Mouse (Mus musculus): ENCODE measurements at regions not wholly inside any gene's neighbourhood (a gene's known extent, or its start where the extent isn't known, plus 50 kb on each side); places are given as distances from the start of the nearest gene placed in this dataset.

DNA sequence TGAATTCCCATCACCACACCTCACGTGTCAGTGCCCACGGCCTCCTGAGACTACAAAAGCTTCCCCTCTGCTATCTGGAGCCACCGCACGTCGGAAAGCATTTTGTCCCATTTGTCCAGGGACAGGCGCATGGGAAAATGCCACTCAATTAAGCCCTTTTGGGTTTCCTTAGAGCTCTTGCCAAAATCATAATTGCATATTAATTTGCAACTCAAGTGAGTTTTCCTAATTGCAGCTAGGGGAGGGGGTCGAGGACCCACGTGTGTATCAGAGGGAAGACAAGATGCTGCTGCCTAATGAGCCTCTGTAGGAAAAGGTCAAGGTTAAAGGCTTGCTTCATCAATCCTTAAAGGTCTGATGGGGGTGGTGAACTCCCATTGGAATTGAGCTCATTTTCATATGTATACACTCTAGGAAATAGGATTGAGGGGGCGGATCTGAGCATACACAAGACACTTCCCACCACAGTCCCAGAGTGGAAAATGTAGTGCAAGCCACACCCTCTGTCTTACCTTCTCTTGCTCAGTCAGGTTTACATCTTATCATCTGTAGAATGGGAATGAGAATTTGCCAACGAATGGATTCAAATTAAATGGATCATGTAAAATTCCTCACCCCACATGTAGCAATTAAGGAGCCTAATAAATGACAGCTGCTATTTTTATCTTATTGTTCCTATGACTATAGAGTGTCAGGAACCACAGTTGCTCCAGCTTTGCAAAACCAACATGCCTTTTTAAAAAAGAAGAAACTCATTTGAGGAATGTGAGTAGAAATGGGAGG is 179.6 kb upstream of the Tenm4 start:
- H3K4me2 ChIP-seq (ENCODE audit: low read length), result no peak overlapping the region
- H3K27ac ChIP-seq (ENCODE audit: low read depth), result no peak overlapping the region
- WGBS, result 75% methylated on average over 10 of the region's 10 CpGs
- DNase-seq (ENCODE audit: low spot score), result no peak
- no peak for ATAC-seq (replicated peaks; ENCODE audit: low FRiP score, low TSS enrichment, low read depth)
- H3K4me3 ChIP-seq (ENCODE audit: low read depth, low read length), result no peak overlapping the region
- no peaks in the 10 kb centered on the region for H3K4me1 ChIP-seq (replicated peaks; ENCODE audit: control insufficient read depth, insufficient read depth, low read length)
- no peak overlapping the region for H3K9ac ChIP-seq (ENCODE audit: low read length)
- H3K36me3 ChIP-seq (ENCODE audit: control insufficient read depth, insufficient read depth, low read length), result no peaks in the 10 kb centered on the region
- H3K9me3 ChIP-seq (ENCODE audit: control insufficient read depth, low read length), result no peaks in the 10 kb centered on the region
- H3K27me3 ChIP-seq (replicated peaks; ENCODE audit: control insufficient read depth, insufficient read depth, low read length), result no peaks in the 10 kb centered on the region

DNA sequence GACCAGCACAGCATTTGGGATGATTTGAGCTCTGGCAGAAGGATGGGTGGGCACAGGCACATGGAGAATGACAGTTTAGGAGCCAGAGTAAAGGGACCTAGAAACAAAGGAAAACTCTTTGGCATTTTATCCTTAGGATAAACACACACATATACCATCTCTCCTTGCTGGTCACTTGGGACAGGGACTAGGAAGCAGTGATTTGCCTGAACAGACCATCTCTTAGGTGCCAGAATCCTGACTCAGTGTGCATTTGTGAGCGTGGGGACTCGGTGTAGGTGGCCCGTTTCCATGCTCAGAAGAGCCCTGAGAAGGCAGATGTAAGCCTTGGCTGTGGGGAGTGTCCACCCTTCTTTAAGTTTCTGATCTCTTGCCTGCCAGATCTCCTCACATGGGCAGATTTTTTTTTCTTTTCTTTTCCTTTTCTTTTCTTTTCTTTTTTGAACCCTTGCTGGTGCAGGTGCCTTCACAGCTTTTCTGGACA is 179.0 kb upstream of the Tenm4 start:
- 89% methylated on average over 3 of the region's 3 CpGs for WGBS
- Histone ChIP-seq H3K4me1 (replicated peaks; ENCODE audit: control insufficient read depth, insufficient read depth, low read length) (no peaks in the 10 kb centered on the region), H3K9me3 (ENCODE audit: control insufficient read depth, low read length) (no peaks in the 10 kb centered on the region), H3K27me3 (replicated peaks; ENCODE audit: control insufficient read depth, insufficient read depth, low read length) (no peaks in the 10 kb centered on the region), H3K36me3 (ENCODE audit: control insufficient read depth, insufficient read depth, low read length) (no peaks in the 10 kb centered on the region), H3K9ac (ENCODE audit: low read length) (no peak overlapping the region), H3K4me3 (ENCODE audit: low read depth, low read length) (no peak overlapping the region), H3K4me2 (ENCODE audit: low read length) (no peak overlapping the region), H3K27ac (ENCODE audit: low read depth) (no peak overlapping the region)
- no peak for ATAC-seq (replicated peaks; ENCODE audit: low FRiP score, low TSS enrichment, low read depth)
- DNase-seq (ENCODE audit: low spot score), result no peak

DNA sequence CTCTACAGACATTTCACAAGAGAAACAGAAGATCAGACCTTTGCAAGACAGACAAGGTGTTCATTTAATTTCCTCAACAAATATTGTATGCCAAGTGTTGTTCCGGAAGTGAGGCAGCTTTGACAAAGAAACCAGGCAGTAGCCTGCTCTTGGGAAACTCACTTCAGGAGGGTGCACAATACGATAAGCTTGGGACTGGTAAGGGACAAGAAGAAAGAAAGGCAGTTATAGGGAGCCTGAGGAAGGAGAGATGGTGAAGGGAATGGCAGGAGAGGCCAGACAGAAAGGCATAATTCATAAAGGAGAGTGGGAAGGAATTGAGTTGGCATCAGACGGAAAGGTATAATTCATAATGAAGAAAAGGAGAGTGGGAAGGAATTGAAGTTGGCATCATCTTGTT is 178.5 kb upstream of the Tenm4 start:
- H3K9ac ChIP-seq (ENCODE audit: low read length), result no peak overlapping the region
- ATAC-seq (replicated peaks; ENCODE audit: low FRiP score, low TSS enrichment, low read depth) (no peak), DNase-seq (ENCODE audit: low spot score) (no peak)
- no peaks in the 10 kb centered on the region for H3K9me3 ChIP-seq (ENCODE audit: control insufficient read depth, low read length)
- H3K4me1 ChIP-seq (replicated peaks; ENCODE audit: control insufficient read depth, insufficient read depth, low read length), result no peaks in the 10 kb centered on the region
- WGBS, result 90% methylated on average over 3 of the region's 3 CpGs
- H3K4me3 ChIP-seq (ENCODE audit: low read depth, low read length), result no peak overlapping the region
- no peak overlapping the region for H3K4me2 ChIP-seq (ENCODE audit: low read length)
- H3K27ac ChIP-seq (ENCODE audit: low read depth), result no peak overlapping the region
- no peaks in the 10 kb centered on the region for H3K27me3 ChIP-seq (replicated peaks; ENCODE audit: control insufficient read depth, insufficient read depth, low read length)
- H3K36me3 ChIP-seq (ENCODE audit: control insufficient read depth, insufficient read depth, low read length), result no peaks in the 10 kb centered on the region

DNA sequence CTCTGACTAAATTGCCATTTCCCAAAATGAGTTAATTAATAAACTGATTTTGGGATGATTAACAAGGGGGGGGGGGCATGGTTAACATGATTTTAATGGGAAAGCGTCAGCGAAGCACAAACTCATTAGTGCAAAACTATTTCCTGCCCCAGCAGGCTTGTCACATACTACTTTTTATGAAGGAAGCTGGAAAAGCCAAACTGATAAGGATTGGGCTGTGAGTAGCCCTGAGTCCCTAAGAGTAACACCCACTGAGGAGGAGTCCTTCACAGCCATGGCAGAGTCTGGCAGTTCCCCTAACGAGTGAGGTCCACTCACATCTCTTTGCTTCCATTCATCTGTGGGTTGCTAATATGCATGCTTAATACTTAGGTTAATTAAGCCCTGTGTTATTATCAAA is 173.9 kb upstream of the Tenm4 start:
- ATAC-seq (replicated peaks; ENCODE audit: low FRiP score, low TSS enrichment, low read depth) (no peak), DNase-seq (ENCODE audit: low spot score) (no peak)
- no peak overlapping the region for H3K9ac ChIP-seq (ENCODE audit: low read length)
- H3K9me3 ChIP-seq (ENCODE audit: control insufficient read depth, low read length), result no peaks in the 10 kb centered on the region
- no peaks in the 10 kb centered on the region for H3K27me3 ChIP-seq (replicated peaks; ENCODE audit: control insufficient read depth, insufficient read depth, low read length)
- H3K27ac ChIP-seq (ENCODE audit: low read depth), result no peak overlapping the region
- no peak overlapping the region for H3K4me3 ChIP-seq (ENCODE audit: low read depth, low read length)
- no peaks in the 10 kb centered on the region for H3K36me3 ChIP-seq (ENCODE audit: control insufficient read depth, insufficient read depth, low read length)
- no peaks in the 10 kb centered on the region for H3K4me1 ChIP-seq (replicated peaks; ENCODE audit: control insufficient read depth, insufficient read depth, low read length)
- no peak overlapping the region for H3K4me2 ChIP-seq (ENCODE audit: low read length)
- 88% methylated on average over 3 of the region's 3 CpGs for WGBS

DNA sequence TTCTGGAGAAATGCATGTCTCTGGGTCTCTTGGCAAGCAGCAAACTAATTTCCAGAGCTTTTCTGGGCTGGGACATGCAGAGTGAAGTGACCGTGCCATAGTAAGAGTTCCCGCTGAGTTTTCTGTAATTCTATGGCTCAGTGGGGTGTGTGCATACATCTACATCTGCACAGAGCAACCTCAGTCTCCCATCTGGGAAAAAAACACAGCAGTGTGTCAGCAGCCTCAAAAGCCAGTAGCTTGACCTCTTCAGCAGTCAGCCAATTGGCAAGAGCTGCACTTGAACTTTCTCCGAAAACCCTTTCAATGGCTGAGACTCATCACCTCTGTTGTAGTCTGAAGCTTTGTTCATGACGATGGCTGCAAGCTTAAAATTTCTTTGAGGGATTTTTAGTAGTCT is 171.9 kb upstream of the Tenm4 start:
- Histone ChIP-seq H3K4me1 (replicated peaks; ENCODE audit: control insufficient read depth, insufficient read depth, low read length) (no peaks in the 10 kb centered on the region), H3K36me3 (ENCODE audit: control insufficient read depth, insufficient read depth, low read length) (no peaks in the 10 kb centered on the region), H3K9me3 (ENCODE audit: control insufficient read depth, low read length) (no peaks in the 10 kb centered on the region), H3K9ac (ENCODE audit: low read length) (no peak overlapping the region), H3K4me3 (ENCODE audit: low read depth, low read length) (no peak overlapping the region), H3K27ac (ENCODE audit: low read depth) (no peak overlapping the region), H3K4me2 (ENCODE audit: low read length) (no peak overlapping the region), H3K27me3 (replicated peaks; ENCODE audit: control insufficient read depth, insufficient read depth, low read length) (no peaks in the 10 kb centered on the region)
- 78% methylated on average over 4 of the region's 4 CpGs for WGBS
- no peak for DNase-seq (ENCODE audit: low spot score)
- ATAC-seq (replicated peaks; ENCODE audit: low FRiP score, low TSS enrichment, low read depth), result no peak

DNA sequence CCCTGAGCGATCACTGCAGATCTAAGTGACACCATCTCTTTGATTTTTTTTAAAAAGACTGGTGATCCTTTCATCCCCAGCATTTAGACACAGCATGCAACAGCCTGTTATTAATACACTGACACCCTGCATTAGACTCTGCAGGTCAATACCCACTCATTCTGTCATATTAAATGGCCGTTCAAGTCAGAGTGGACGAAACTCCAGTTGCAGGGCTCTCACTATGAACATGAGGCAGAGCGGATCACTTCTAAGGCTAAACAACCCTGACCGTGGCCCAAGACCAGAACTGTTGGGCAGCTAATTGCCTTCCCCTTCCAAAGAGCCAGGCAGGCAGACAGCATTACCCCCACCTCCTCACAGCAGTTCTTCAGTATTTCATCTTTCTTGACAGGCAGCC is 168.6 kb upstream of the Tenm4 start:
- 77% methylated on average over 5 of the region's 5 CpGs for WGBS
- no peak for DNase-seq (ENCODE audit: low spot score)
- Histone ChIP-seq H3K9me3 (ENCODE audit: control insufficient read depth, low read length) (no peaks in the 10 kb centered on the region), H3K4me1 (replicated peaks; ENCODE audit: control insufficient read depth, insufficient read depth, low read length) (no peaks in the 10 kb centered on the region), H3K36me3 (ENCODE audit: control insufficient read depth, insufficient read depth, low read length) (no peaks in the 10 kb centered on the region), H3K27ac (ENCODE audit: low read depth) (no peak overlapping the region), H3K9ac (ENCODE audit: low read length) (no peak overlapping the region), H3K4me2 (ENCODE audit: low read length) (no peak overlapping the region), H3K27me3 (replicated peaks; ENCODE audit: control insufficient read depth, insufficient read depth, low read length) (no peaks in the 10 kb centered on the region), H3K4me3 (ENCODE audit: low read depth, low read length) (no peak overlapping the region)
- no peak for ATAC-seq (replicated peaks; ENCODE audit: low FRiP score, low TSS enrichment, low read depth)

DNA sequence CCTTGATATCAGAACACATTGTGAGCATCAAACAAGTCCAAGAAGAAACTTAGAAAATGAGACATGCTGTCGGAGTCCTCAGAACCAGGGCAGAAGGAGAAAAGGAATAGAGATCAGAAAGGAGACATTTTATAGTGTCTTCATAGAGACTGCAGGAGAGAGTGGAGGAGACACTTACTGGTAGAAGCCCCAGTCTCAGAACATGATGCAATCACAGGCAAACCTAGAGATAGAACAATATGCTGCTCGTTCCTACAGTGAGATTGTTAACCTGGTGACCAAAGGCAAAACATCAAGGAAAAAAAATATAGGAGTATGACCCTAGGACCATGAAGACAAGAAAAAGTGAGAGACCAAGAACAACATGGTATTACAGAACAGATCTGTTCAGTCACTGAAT is 164.7 kb upstream of the Tenm4 start:
- no peaks in the 10 kb centered on the region for H3K36me3 ChIP-seq (ENCODE audit: control insufficient read depth, insufficient read depth, low read length)
- H3K27me3 ChIP-seq (replicated peaks; ENCODE audit: control insufficient read depth, insufficient read depth, low read length), result no peaks in the 10 kb centered on the region
- no peaks in the 10 kb centered on the region for H3K4me1 ChIP-seq (replicated peaks; ENCODE audit: control insufficient read depth, insufficient read depth, low read length)
- no peaks in the 10 kb centered on the region for H3K9me3 ChIP-seq (ENCODE audit: control insufficient read depth, low read length)
- H3K9ac ChIP-seq (ENCODE audit: low read length), result no peak overlapping the region
- H3K27ac ChIP-seq (ENCODE audit: low read depth), result no peak overlapping the region
- 88% methylated on average over 2 of the region's 2 CpGs for WGBS
- no peak overlapping the region for H3K4me2 ChIP-seq (ENCODE audit: low read length)
- ATAC-seq (replicated peaks; ENCODE audit: low FRiP score, low TSS enrichment, low read depth), result no peak
- H3K4me3 ChIP-seq (ENCODE audit: low read depth, low read length), result no peak overlapping the region
- no peak for DNase-seq (ENCODE audit: low spot score)

DNA sequence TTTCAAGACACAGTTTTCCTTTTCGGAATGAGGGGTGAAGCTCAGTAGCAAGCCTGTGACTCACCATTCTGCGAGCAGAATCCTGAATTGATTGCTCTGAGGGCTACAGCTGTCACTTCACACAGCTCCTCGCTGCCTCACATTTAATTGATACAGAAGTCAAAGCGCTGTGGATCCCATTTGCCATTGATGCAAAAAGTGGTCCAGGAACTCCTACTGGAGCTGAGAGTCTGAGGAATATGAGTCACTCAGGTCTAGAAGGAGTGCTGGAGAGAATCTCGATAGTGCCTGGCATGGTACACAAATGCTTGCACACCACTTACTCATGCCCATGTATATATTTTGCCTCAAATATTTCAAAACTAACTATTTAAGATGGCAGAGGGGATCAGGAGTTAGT is 158.0 kb upstream of the Tenm4 start:
- WGBS, result 86% methylated on average over 5 of the region's 5 CpGs
- H3K9ac ChIP-seq (ENCODE audit: low read length), result no peak overlapping the region
- no peaks in the 10 kb centered on the region for H3K9me3 ChIP-seq (ENCODE audit: control insufficient read depth, low read length)
- H3K4me2 ChIP-seq (ENCODE audit: low read length), result no peak overlapping the region
- no peak overlapping the region for H3K4me3 ChIP-seq (ENCODE audit: low read depth, low read length)
- no peaks in the 10 kb centered on the region for H3K27me3 ChIP-seq (replicated peaks; ENCODE audit: control insufficient read depth, insufficient read depth, low read length)
- no peaks in the 10 kb centered on the region for H3K36me3 ChIP-seq (ENCODE audit: control insufficient read depth, insufficient read depth, low read length)
- no peak for ATAC-seq (replicated peaks; ENCODE audit: low FRiP score, low TSS enrichment, low read depth)
- no peak overlapping the region for H3K27ac ChIP-seq (ENCODE audit: low read depth)
- no peaks in the 10 kb centered on the region for H3K4me1 ChIP-seq (replicated peaks; ENCODE audit: control insufficient read depth, insufficient read depth, low read length)
- no peak for DNase-seq (ENCODE audit: low spot score)
